Mouse (Mus musculus): ENCODE data around the gene Slc10a1. TPM values are rescaled to one million over a fixed set of nuclear protein-coding genes. Genes with fewer than 3 reads are reported as not detected.

The Slc10a1 gene
- total RNA-seq, 2 experiments from 2014 or later, result not detected

DNA sequence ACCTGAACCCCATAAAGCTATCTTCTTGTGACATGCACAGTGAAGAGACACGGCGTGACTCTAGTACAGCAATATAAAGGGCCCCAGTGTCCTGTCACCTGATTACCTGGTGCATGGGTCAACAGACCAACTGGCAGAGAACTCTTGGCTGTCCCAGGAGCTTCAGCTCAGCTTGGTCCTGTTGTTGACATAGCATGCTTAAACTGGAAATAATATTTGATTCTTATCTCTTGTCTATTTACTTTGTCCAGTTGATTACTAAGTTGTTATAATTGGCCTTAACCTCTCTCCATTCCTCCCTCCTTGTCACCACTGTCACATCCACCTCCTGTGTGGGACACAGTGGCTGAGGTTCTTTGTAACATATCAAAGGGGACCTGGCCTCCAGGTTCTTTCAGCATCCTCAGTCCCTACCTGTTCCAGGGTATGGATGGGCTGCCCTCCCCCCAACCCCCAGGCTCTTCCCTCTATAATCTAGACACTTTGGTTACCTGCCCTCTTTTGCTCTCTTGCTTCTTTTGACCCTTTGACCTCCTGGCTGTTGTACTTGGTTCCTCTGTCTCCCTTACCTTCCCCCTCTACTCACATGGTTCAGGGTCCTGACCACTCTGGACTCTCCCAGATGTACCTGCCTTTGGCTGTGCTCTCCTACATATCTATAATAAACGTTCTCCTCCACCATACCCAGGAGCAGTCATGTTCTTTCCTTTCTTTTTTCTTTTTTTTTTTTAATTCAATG lies 36.9 kb downstream of the Slc10a1 start:
- DNase-seq, result no peak
- intact Hi-C loops (cut with DNase I), result no loop called here

DNA sequence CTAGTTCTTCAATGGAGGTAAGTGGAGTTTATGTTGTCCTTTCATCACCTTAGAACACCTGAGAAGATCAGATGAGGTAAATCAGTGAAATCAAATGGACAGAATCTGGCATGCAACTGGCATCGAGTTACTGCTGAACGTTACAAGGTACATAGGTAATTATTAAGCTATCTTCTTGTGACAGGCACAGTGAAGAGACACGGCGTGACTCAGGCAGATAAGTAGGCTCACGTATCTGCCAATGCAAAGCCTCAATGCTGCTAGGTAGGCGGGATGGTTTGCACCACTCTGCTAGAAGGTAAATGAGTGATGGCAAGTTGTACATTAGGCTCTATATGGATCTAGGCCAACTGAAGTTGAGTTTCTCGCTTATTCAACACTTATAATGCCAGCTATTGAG lies 38.4 kb downstream of the Slc10a1 start:
- intact Hi-C loops (cut with DNase I), result no loop called here
- no peak for DNase-seq

- DNase-seq, result no peak
- intact Hi-C loops (cut with DNase I), result no loop called here
These were observed 39.6 kb downstream of the Slc10a1 start for GRCm38 (mm10) chr12:80928881-80929280.

GRCm38 (mm10) chr12:80927518-80927917 lies 41.0 kb downstream of the Slc10a1 start:
- intact Hi-C loops (cut with DNase I), result no loop called here
- DNase-seq, result no peak

DNA sequence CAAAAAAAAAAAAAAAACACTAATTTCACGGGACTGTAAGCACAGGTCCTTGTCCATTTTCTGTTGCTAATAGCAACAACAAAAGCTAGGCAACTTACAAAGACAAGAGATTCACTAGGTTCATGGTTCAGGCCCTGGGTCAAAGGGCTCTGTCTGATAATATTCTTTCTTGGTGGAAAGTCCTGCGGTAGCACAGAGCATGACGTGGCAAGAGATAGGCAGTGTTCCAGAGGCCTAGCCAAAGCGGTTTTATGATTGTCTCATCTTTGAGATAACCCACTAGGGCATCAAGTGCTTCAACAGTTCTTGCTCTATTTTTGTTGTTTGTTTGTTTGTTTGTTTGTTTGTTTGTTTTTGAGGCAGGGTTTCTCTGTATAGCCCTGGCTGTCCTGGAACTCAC lies 42.0 kb downstream of the Slc10a1 start:
- intact Hi-C loops (cut with DNase I), result no loop called here
- no peak for DNase-seq

- intact Hi-C loops (cut with DNase I), result no loop called here
These were observed 42.6 kb downstream of the Slc10a1 start for GRCm38 (mm10) chr12:80925919-80926318.

DNA sequence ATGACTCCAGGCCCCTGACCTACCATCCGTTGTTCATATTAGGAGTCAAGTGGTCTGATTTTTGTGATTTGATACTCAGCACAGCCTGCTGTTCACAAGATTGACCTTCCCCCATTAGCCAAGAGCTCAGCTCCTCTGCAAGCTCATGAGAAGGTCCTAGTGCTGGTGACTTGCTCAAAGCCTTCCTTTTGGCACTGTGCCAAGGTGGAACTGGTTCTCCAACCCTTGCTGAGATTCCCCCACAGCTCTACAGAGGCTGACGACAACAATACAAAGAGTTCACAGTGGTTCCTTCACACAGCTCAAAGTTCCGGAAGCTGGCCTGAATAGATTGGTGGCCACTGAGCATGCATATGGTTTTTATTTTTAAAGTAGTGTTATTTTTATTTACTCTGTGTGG lies 44.3 kb downstream of the Slc10a1 start:
- peak; percentile 21 for DNase-seq
- intact Hi-C loops (cut with DNase I), result no loop called here

More at GRCm38 (mm10) chr12:80925919-80926318, 42.6 kb downstream of the Slc10a1 start:
- no peak for DNase-seq

GRCm38 (mm10) chr12:80923602-80924001 lies 44.9 kb downstream of the Slc10a1 start:
- intact Hi-C loops (cut with DNase I), result no loop called here
- no peak for DNase-seq

DNA sequence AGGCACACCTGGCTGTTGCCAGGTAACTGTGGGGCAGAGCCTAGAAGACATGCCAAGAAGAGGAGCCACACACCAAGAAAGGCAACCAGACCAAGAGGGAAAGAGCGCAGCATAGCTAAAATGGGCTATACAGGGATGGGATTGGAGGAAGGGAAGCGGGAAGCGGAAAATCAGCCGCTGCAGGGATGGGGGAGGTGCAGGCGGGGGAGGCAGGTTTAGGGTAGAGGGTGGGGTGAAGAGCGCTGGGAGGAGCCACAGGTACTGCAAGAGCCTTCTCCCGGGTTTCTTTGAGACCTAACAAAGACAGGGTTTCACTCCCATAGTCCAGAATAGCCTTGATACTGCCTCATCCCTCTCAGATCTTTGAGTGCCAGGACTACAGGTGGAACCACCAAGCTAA lies 45.6 kb downstream of the Slc10a1 start:
- DNase-seq, result no peak
- intact Hi-C loops (cut with DNase I), result no loop called here

GRCm38 (mm10) chr12:80921301-80921700 lies 47.2 kb downstream of the Slc10a1 start:
- DNase-seq, result no peak
- intact Hi-C loops (cut with DNase I), result no loop called here

- intact Hi-C loops (cut with DNase I), result no loop called here
- DNase-seq, result no peak
These were observed 50.7 kb downstream of the Slc10a1 start for GRCm38 (mm10) chr12:80917764-80918163.

DNA sequence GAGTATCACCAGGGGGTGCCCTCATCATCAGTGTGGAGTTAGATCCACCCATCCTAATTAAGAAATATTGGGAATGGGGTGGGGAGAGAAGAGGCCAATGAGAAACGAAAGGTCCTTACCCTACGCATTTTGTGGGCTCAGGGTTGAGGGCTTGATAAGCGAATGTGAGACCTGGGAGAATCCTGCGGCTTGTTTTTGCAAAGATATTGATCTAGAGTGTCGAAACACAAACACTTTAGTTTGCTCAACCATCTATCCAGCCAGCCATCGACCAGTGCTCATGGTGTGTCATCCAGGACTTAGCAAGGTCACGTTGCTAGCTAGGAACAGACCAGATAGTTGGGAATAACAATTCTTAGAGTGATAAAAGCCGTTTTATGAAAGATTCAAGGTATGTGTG lies 58.9 kb downstream of the Slc10a1 start:
- intact Hi-C loops (cut with DNase I), result no loop called here
- no peak for DNase-seq

Other genes with a start within 250 kb of the Slc10a1 start
- gene Ccdc177, start 208.0 kb downstream of the Slc10a1 start, total RNA-seq (2021), result 10 to 100 TPM; 17.1 to 19.5 TPM
- gene Susd6, start 178.2 kb downstream of the Slc10a1 start, total RNA-seq (2021), result 10 to 100 TPM; 19.6 to 21.4 TPM
- gene Srsf5, start 23.2 kb downstream of the Slc10a1 start, total RNA-seq (2021), result 100 to 1,000 TPM; 307 to 334 TPM
- 10 to 100 TPM; 15.8 to 17.2 TPM for gene Smoc1, start 58.1 kb upstream of the Slc10a1 start, total RNA-seq (2021)

All from left cerebral cortex, postnatal 4 days (tissue).